Mouse (Mus musculus) embryonic facial prominence, embryonic 15.5 days (tissue): ENCODE data around the gene Rom1. TPM values are rescaled to one million over a fixed set of nuclear protein-coding genes. Genes with fewer than 3 reads are reported as not detected.
"Not testable (repeated sequence)": the region's sequence is repeated elsewhere in the genome, so short reads cannot be mapped to it uniquely, and the experiment has no call there.

Experiments used
- ATAC-seq: fragments of 200-750 bp; cut with Nextera tagmentation; 2 replicates; pipeline ENCODE4 v1.8.0; 2017; ENCODE audit warnings: low read depth, moderate TSS enrichment; ENCODE audit not compliant: insufficient number of reproducible peaks, low FRiP score, low TSS enrichment
- H3K27ac ChIP-seq: fragments of 300-500 bp; sonication (generic); replicated peaks from 2 replicates; pipeline ENCODE4 v1.5.1; 2015; ENCODE audit warnings: mild to moderate bottlenecking, inconsistent platforms
- H3K27me3 ChIP-seq: fragments of 300-500 bp; sonication (generic); 2 replicates; pipeline ENCODE4 v1.6.1; 2015; ENCODE audit warnings: inconsistent platforms
- H3K36me3 ChIP-seq: fragments of 300-500 bp; sonication (generic); 2 replicates; pipeline ENCODE4 v1.6.1; 2015; ENCODE audit warnings: mild to moderate bottlenecking, inconsistent platforms
- H3K4me1 ChIP-seq: fragments of 300-500 bp; sonication (generic); 2 replicates; pipeline ENCODE4 v1.6.1; 2015; ENCODE audit warnings: inconsistent platforms
- H3K4me2 ChIP-seq: fragments of 300-500 bp; sonication (generic); replicated peaks from 2 replicates; pipeline ENCODE4 v1.6.1; 2015; ENCODE audit warnings: mild to moderate bottlenecking, inconsistent platforms
- H3K4me3 ChIP-seq: fragments of 300-500 bp; sonication (generic); replicated peaks from 2 replicates; pipeline ENCODE4 v1.5.1; 2015; ENCODE audit warnings: mild to moderate bottlenecking, inconsistent platforms
- H3K9ac ChIP-seq: fragments of 300-500 bp; sonication (generic); 2 replicates; pipeline ENCODE4 v1.6.1; 2015; ENCODE audit warnings: inconsistent platforms
- H3K9me3 ChIP-seq: fragments of 300-500 bp; sonication (generic); replicated peaks from 2 replicates; pipeline ENCODE4 v1.6.1; 2016; ENCODE audit warnings: inconsistent platforms
- WGBS: fragments of 180-500 bp; shearing (Covaris S2); methylation state at CpG from one replicate; pipeline ENCODE4 v1.1.7; 2015; 5-methylcytosine and 5-hydroxymethylcytosine counted together
- polyA plus RNA-seq: library from polyadenylated mRNA; unstranded; fragments of >200 nt; fragmentation: Nextera tagmentation; extraction: Ambion mirVana; gene quantifications from 2 replicates; pipeline ENCODE4 v1.2.1, GENCODE M21; 2015

The Rom1 gene
- polyA plus RNA-seq, 1 experiment from 2014 or later = 4.2 TPM

- no peaks in the 10 kb centered on the region for H3K9me3 ChIP-seq
- 1% methylated on average over 49 of the region's 50 CpGs for WGBS
- peaks cover 20% of the 10 kb centered on the region for H3K4me1 ChIP-seq
- peak within 1 kb of the TSS; percentile 82 for H3K4me3 ChIP-seq
- peak within 1 kb of the TSS; percentile 75 for H3K4me2 ChIP-seq
- H3K9ac ChIP-seq = peak within 1 kb of the TSS; percentile 76
- peaks cover 22% of the 10 kb centered on the region for H3K36me3 ChIP-seq
- no peaks in the 10 kb centered on the region for H3K27me3 ChIP-seq
- H3K27ac ChIP-seq = peak within 1 kb of the TSS; percentile 94
- peak; percentile 97 for ATAC-seq
Observed at GRCm38 (mm10) chr19:8920073-8920736, 9.0 kb downstream of the Rom1 start, which contains the start of gene B3gat3. Gene B3gat3, plus strand, starts transcription at chr19:8920374.

DNA sequence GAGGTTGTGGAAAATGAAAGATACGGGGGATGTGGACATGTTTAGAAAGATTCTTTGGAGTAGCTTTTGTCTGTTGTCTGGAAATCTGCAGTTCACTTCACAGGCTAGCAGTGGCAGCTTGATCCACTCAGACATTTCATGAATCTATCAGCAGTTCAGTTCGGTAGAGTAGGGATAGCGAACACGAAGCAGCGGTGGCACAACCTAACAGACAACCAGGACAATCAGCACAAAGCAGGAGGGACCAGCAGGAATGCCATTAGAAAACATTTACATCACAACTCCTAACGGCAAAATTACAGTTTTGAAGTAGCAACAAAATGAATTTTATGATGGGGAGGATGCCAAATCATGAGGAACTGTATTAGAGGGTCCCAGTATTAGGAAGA lies 9.5 kb downstream of the Rom1 start:
- Histone ChIP-seq H3K4me2 (peak overlapping the region; percentile 75), H3K4me3 (peak overlapping the region; percentile 82), H3K27ac (peak overlapping the region; percentile 94), H3K9me3 (no peaks in the 10 kb centered on the region), H3K4me1 (peaks cover 20% of the 10 kb centered on the region), H3K27me3 (no peaks in the 10 kb centered on the region), H3K36me3 (peaks cover 28% of the 10 kb centered on the region), H3K9ac (peak overlapping the region; percentile 76)
- WGBS = 66% methylated on average over 6 of the region's 6 CpGs
- ATAC-seq = no peak

- no peaks in the 10 kb centered on the region for H3K27me3 ChIP-seq
- H3K4me2 ChIP-seq = no peak overlapping the region
- peaks cover 20% of the 10 kb centered on the region for H3K4me1 ChIP-seq
- ATAC-seq = no peak
- H3K27ac ChIP-seq = no peak overlapping the region
- H3K9ac ChIP-seq = no peak overlapping the region
- WGBS = 89% methylated on average over 3 of the region's 3 CpGs
- H3K4me3 ChIP-seq = no peak overlapping the region
- peaks cover 34% of the 10 kb centered on the region for H3K36me3 ChIP-seq
- no peaks in the 10 kb centered on the region for H3K9me3 ChIP-seq
Observed at GRCm38 (mm10) chr19:8919000-8919399, 10.2 kb downstream of the Rom1 start.

GRCm38 (mm10) chr19:8914212-8914611 lies 14.9 kb downstream of the Rom1 start:
- H3K27me3 ChIP-seq = no peaks in the 10 kb centered on the region
- H3K4me2 ChIP-seq = no peak overlapping the region
- H3K27ac ChIP-seq = no peak overlapping the region
- H3K36me3 ChIP-seq = peaks cover 80% of the 10 kb centered on the region
- no peaks in the 10 kb centered on the region for H3K4me1 ChIP-seq
- H3K9ac ChIP-seq = no peak overlapping the region
- H3K9me3 ChIP-seq = no peaks in the 10 kb centered on the region
- no peak overlapping the region for H3K4me3 ChIP-seq
- WGBS = 92% methylated on average over 3 of the region's 3 CpGs
- ATAC-seq = no peak

DNA sequence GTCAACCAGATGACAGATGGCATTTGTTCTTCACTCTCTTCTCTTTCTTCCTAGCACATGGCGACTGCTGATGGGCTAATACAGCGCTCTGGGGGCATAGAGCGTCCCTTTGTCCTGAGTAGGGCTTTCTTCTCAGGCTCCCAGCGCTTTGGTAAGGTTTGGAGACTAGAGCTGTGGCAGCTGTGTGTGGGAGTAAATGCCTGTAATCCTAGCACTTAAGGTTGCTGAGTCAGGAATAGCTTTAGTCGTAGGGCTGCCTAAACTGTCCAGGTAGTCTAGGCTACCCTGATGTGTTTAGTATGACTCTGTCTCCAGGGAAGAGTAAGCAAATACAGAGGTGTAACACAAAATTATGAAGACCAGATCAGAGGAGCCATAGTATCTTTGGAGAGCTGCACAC lies 17.3 kb downstream of the Rom1 start:
- no peaks in the 10 kb centered on the region for H3K27me3 ChIP-seq
- no peaks in the 10 kb centered on the region for H3K9me3 ChIP-seq
- H3K36me3 ChIP-seq = peaks cover 100% of the 10 kb centered on the region
- H3K4me1 ChIP-seq = no peaks in the 10 kb centered on the region
- 93% methylated on average over 5 of the region's 5 CpGs for WGBS
- no peak overlapping the region for H3K27ac ChIP-seq
- no peak overlapping the region for H3K4me3 ChIP-seq
- ATAC-seq = no peak
- H3K9ac ChIP-seq = no peak overlapping the region
- no peak overlapping the region for H3K4me2 ChIP-seq

- Histone ChIP-seq H3K4me1 (no peaks in the 10 kb centered on the region), H3K27ac (no peak overlapping the region), H3K9ac (no peak overlapping the region), H3K36me3 (peaks cover 94% of the 10 kb centered on the region), H3K27me3 (no peaks in the 10 kb centered on the region), H3K4me2 (no peak overlapping the region), H3K9me3 (no peaks in the 10 kb centered on the region), H3K4me3 (no peak overlapping the region)
- ATAC-seq = no peak
- WGBS = 89% methylated on average over 6 of the region's 6 CpGs
Observed at GRCm38 (mm10) chr19:8908531-8908930, 20.6 kb downstream of the Rom1 start.

DNA sequence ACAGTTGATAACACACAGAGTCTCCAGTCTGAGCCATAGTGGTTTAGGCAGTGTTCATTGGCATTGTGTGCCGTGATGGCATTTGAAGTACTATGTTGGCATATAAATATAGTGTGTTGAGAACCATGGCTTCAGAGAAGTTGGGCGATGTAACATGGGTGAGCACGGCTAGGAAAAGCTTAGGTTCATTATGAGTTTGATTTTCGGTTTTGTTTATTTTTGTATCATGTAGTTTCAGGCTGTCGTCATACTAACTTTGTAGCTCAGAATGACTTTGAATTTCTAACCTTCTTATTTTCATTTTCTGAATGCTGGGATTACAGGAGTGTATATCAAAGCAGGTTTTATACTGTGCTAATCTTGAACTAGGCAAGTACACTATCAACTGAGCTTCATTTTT lies 25.7 kb downstream of the Rom1 start:
- no peaks in the 10 kb centered on the region for H3K27me3 ChIP-seq
- no peaks in the 10 kb centered on the region for H3K9me3 ChIP-seq
- H3K9ac ChIP-seq = no peak overlapping the region
- 90% methylated on average over 5 of the region's 5 CpGs for WGBS
- peaks cover 63% of the 10 kb centered on the region for H3K36me3 ChIP-seq
- H3K27ac ChIP-seq = no peak overlapping the region
- H3K4me2 ChIP-seq = no peak overlapping the region
- H3K4me3 ChIP-seq = no peak overlapping the region
- H3K4me1 ChIP-seq = peaks cover 10% of the 10 kb centered on the region
- no peak for ATAC-seq

DNA sequence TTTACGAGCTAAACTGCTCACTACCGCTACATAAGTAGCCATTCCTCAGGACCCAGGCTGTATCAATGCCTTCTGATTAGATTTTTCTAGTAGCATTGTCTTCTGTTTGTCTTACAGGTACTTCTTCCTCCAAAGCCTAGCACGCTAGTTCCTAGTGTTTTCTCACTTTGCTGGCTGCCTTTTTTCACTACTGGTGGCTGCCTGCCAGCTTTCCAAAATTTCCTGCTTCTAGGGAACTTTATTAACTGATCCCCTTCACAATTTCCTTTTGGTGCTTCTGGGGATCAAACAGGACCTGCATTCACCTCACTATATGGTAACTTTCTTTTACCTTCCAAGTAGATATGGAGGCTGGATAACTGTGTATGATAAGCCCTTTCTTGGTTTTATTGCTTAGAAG lies 30.1 kb downstream of the Rom1 start:
- peak overlapping the region; percentile 61 for H3K4me2 ChIP-seq
- ATAC-seq = no peak
- peak overlapping the region; percentile 92 for H3K9ac ChIP-seq
- H3K4me1 ChIP-seq = peaks cover 31% of the 10 kb centered on the region
- 50% methylated on average over 3 of the region's 3 CpGs for WGBS
- peaks cover 46% of the 10 kb centered on the region for H3K36me3 ChIP-seq
- no peaks in the 10 kb centered on the region for H3K9me3 ChIP-seq
- no peaks in the 10 kb centered on the region for H3K27me3 ChIP-seq
- peak overlapping the region; percentile 81 for H3K4me3 ChIP-seq
- H3K27ac ChIP-seq = no peak overlapping the region

DNA sequence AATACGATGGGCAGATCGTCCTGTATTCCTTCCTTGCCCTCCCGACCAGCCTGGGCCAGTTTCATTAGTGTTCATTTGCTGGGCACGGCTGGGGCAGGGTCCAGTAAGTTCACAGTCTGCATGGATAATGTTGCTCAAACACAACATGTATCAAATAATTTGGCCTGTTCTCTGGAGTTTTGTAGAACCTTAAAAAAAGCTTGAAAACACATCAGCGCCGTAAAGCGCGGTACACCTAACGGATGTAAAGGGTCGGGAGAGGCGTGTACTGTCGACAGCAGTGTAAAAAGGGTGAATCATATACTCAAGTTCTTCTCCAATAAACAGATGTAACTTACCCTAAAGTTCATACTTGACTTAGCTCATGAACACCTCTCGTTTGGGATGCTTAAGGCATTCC lies 30.6 kb downstream of the Rom1 start:
- Histone ChIP-seq H3K4me3 (peak overlapping the region; percentile 81), H3K9me3 (no peaks in the 10 kb centered on the region), H3K4me1 (peaks cover 36% of the 10 kb centered on the region), H3K27ac (peak overlapping the region; percentile 92), H3K4me2 (peak overlapping the region; percentile 61), H3K36me3 (peaks cover 42% of the 10 kb centered on the region), H3K27me3 (no peaks in the 10 kb centered on the region), H3K9ac (peak overlapping the region; percentile 92)
- ATAC-seq = no peak
- WGBS = 3% methylated on average over 13 of the region's 13 CpGs

- Histone ChIP-seq H3K4me2 (peak within 1 kb of the TSS; percentile 61), H3K27me3 (no peaks in the 10 kb centered on the region), H3K4me3 (peak within 1 kb of the TSS; percentile 81), H3K27ac (peak within 1 kb of the TSS; percentile 92), H3K9me3 (no peaks in the 10 kb centered on the region), H3K9ac (peak within 1 kb of the TSS; percentile 92), H3K36me3 (peaks cover 37% of the 10 kb centered on the region), H3K4me1 (peaks cover 38% of the 10 kb centered on the region)
- under 1% methylated on average over 53 of the region's 53 CpGs for WGBS
- ATAC-seq = peak; percentile 98
Observed at GRCm38 (mm10) chr19:8897865-8898495, 31.2 kb downstream of the Rom1 start, which contains the start of gene Ganab. Gene Ganab, plus strand, starts transcription at chr19:8898071.

GRCm38 (mm10) chr19:8897211-8897864 lies 31.8 kb downstream of the Rom1 start:
- peak; percentile 20 for ATAC-seq

More at GRCm38 (mm10) chr19:8897211-8897864, 31.8 kb downstream of the Rom1 start:
- H3K4me3 ChIP-seq = peak overlapping the region; percentile 81
- peak overlapping the region; percentile 33 for H3K9ac ChIP-seq
- H3K9me3 ChIP-seq, H3K27me3 ChIP-seq: not testable (repeated sequence)
- peak overlapping the region; percentile 92 for H3K27ac ChIP-seq
- 13% methylated on average over 21 of the region's 21 CpGs for WGBS
- peaks cover 38% of the 10 kb centered on the region for H3K4me1 ChIP-seq
- peaks cover 33% of the 10 kb centered on the region for H3K36me3 ChIP-seq
- H3K4me2 ChIP-seq = peak overlapping the region; percentile 61
